Mouse (Mus musculus): ENCODE data around the gene Ces1e. TPM values are rescaled to one million over a fixed set of nuclear protein-coding genes. Genes with fewer than 3 reads are reported as not detected.
"Not testable (repeated sequence)": the region's sequence is repeated elsewhere in the genome, so short reads cannot be mapped to it uniquely, and the experiment has no call there.

The Ces1e gene
- under 1 TPM; 0.10 to 0.18 TPM for total RNA-seq (2021)
- long read RNA-seq, experiment 1, result 0 reads
- long read RNA-seq, experiment 2, result 0 reads

DNA sequence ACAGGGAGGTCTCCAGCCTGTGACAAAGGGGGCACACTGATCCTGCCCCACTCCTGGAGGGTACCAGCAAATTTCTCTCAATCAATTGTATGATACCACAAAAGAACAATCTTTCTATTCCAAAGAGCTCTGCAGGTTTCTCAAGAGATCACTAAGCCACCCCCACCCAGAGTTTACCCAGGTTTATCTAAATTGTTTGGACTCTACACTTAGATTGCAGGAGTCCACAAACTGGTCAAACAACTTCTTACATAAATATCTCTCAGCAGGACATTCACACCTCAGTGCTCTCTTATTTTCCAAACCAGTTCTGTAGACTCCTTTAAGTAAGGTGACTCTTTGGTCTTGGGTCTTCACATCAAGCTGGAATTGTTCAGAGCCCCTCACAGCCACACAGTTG, at the start of gene Ces1e:
Gene Ces1e, minus strand, starts transcription at position 174 of the 400 bp plus-strand sequence.
- intact Hi-C loops (cut with DNase I; ENCODE audit: low total_unique reads), result no loop called here
- DNase-seq, result no peak

DNA sequence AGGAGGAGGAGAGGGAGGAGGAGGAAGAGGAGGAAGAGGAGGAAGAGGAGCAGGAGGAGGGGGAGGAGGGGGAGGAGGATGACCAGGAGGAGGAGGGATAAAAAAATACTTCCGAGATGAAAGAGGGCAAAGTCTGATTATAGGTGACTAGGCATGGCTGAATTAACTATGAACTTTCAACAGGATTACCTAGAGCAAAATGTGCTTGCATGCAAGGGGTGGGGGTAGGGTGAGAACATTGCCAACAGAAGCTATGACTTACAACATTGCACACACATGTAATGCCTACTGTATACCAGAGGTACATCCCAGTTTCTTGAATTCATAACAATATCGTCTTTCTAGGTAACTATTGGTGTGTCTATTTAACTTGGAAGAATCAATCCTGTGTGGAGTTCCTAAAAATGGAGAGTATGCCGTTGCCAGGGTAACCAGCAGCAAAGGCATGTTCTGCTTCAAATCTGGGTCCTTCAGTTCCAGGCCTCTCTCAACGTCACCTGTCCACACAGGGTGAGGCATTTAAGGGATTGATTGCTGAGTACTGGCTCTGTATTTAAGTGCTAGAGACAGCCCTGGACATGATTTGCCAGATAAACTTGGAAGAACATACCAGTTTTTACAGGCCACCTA, 48.9 kb upstream of the Ces1e start:
- intact Hi-C loops (cut with DNase I; ENCODE audit: low total_unique reads), result no loop called here
- no peak for DNase-seq

GRCm38 (mm10) chr8:93274609-93275008, 45.2 kb upstream of the Ces1e start:
- intact Hi-C loops (cut with DNase I; ENCODE audit: low total_unique reads), result no loop called here
- no peak for DNase-seq

- intact Hi-C loops (cut with DNase I; ENCODE audit: low total_unique reads), result no loop called here
- DNase-seq, result no peak
Observed at GRCm38 (mm10) chr8:93273321-93273720, 43.9 kb upstream of the Ces1e start.

- intact Hi-C loops (cut with DNase I; ENCODE audit: low total_unique reads), result no loop called here
- no peak for DNase-seq
Observed at GRCm38 (mm10) chr8:93272686-93273085, 43.3 kb upstream of the Ces1e start.

DNA sequence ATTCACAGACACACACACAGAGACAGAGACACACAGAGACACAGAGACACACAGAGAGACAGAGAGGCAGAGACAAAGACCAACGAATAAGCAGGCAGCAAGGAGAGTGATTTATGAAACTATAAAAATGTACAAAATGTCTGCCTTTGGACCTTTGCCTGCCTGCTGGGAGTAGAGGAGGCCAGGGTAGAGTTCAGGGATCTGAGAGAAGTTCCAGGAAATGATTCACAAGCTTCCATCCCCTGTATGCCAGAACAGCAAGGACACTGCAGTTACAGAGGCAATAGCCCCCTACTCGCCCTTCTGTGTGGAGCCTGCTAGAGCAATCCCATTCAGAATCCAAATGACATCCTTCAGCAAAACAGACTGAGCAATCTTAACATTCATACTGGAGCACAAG, 32.0 kb upstream of the Ces1e start:
- no peak for DNase-seq
- intact Hi-C loops (cut with DNase I; ENCODE audit: low total_unique reads), result no loop called here

GRCm38 (mm10) chr8:93252400-93252925, 23.0 kb upstream of the Ces1e start:
- DNase-seq, result no peak
- intact Hi-C loops (cut with DNase I; ENCODE audit: low total_unique reads), result no loop called here

- intact Hi-C loops (cut with DNase I; ENCODE audit: low total_unique reads), result no loop called here
- DNase-seq, result no peak
Observed at GRCm38 (mm10) chr8:93246057-93246456, 16.6 kb upstream of the Ces1e start.

DNA sequence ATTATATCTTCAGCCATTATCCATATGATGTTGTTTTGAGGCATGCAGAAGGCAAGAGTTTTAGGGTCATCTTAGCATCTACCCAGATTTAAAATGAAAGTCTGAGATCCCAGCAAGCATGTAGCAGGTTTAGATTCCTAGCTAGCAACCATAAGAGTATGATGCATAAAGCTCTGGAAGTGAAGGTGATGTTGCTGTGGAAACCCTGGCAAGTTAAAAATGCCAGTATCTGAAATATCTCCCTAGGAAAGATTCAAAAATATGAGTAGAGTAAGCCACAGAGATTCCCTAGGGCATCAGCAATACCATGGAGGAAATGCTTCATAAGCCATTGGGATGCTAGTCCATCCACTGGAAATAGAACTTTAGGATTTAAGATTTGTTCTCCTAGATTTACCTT, 10.5 kb upstream of the Ces1e start:
- intact Hi-C loops (cut with DNase I; ENCODE audit: low total_unique reads), result no loop called here
- no peak for DNase-seq

DNA sequence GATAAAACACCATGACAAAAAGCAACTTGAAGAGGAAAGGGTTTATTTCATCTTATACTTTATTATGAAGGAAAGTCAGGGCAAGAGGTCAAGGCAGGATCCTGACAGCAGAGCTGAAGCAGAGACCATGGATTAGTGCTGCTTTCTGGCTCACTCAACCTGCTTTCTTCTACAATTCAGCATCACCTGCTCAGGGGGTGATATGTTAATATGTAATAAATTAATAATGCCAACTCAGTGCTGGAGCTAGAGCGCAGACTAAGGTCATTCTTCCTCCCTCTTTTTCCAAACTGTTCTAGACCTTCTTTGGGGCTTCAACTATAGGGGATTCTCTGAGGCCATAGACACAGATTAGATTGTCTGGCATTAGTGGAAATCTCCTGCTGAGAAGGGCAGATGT, 6.3 kb upstream of the Ces1e start:
- no peak for DNase-seq
- intact Hi-C loops (cut with DNase I; ENCODE audit: low total_unique reads), result no loop called here

DNA sequence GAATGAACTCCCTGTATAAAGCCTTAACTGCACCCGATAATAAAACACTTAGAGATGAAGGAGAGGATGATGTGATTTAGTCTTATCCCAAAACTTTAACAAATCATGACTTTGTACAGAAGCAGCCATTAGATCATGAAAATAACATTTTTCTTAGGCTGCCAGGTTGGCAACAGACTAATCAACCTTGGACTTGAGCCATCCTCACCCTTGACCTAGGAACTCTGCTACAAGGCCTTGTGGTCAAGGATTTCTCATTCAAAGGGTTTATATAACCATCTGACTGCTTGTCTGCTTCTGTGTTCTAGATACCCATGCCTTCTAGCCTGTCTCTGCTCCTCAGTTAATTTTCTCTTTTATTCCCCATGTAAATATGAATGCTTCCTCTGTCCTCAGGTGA, 5.3 kb upstream of the Ces1e start:
- intact Hi-C loops (cut with DNase I; ENCODE audit: low total_unique reads), result no loop called here

GRCm38 (mm10) chr8:93234068-93234467, 4.6 kb upstream of the Ces1e start:
- intact Hi-C loops (cut with DNase I; ENCODE audit: low total_unique reads), result no loop called here

More for the DNA sequence above, 5.3 kb upstream of the Ces1e start:
- DNase-seq, result no peak

GRCm38 (mm10) chr8:93228673-93229370, 597 bp downstream of the Ces1e start:
- no peak for DNase-seq
- intact Hi-C loops (cut with DNase I; ENCODE audit: low total_unique reads), result no loop called here

More at GRCm38 (mm10) chr8:93234068-93234467, 4.6 kb upstream of the Ces1e start:
- DNase-seq, result no peak

- DNase-seq; intact Hi-C loops (cut with DNase I; ENCODE audit: low total_unique reads): not testable (repeated sequence)
Observed at GRCm38 (mm10) chr8:93226471-93226870, 2.9 kb downstream of the Ces1e start.

DNA sequence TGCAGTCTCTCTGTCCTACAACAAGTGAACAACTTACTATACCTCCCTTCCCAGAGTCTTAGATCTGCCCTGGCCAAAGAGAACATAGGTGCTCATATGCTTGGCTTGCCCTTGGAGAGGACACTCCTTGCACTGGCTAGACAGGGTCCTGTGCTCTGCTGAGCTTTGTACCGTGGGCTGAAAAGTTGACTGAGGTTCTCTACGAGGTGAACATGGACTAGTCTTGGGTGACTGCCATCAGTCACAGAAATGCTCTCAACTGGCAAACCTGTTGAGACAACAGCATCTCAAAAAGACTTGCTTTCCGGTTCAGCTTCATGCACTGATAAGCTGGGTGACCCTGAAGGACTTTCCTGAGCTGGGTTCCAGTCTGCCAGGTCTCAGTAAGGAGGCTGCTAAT, 7.5 kb downstream of the Ces1e start:
- intact Hi-C loops (cut with DNase I; ENCODE audit: low total_unique reads), result no loop called here
- no peak for DNase-seq

- DNase-seq, result no peak
- intact Hi-C loops (cut with DNase I; ENCODE audit: low total_unique reads), result no loop called here
Observed at GRCm38 (mm10) chr8:93217867-93218266, 11.6 kb downstream of the Ces1e start.

DNA sequence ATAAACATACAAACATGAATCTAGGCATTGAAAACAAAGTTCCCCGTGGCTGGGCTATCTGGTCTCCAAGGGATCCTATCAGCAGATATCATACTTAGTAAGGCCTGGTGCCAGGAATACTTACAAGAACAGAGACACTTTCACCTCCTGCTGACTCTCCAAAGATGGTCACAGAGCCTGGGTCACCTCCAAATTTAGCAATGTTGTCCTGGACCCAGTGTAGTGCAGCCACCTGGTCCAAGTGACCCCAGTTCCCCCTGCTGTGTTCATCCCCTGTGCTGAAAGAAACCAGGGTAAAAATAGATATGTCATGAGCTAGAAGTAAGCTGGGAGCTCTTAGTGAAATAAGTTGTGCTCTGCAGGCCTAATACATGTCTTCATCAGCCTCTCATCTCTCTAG, 12.0 kb downstream of the Ces1e start:
- no peak for DNase-seq
- intact Hi-C loops (cut with DNase I; ENCODE audit: low total_unique reads), result no loop called here

- intact Hi-C loops (cut with DNase I; ENCODE audit: low total_unique reads), result no loop called here
Observed at GRCm38 (mm10) chr8:93211091-93211490, 18.3 kb downstream of the Ces1e start.

GRCm38 (mm10) chr8:93199146-93199545, 30.3 kb downstream of the Ces1e start:
- intact Hi-C loops (cut with DNase I; ENCODE audit: low total_unique reads); DNase-seq: not testable (repeated sequence)

More at GRCm38 (mm10) chr8:93211091-93211490, 18.3 kb downstream of the Ces1e start:
- DNase-seq, result no peak

DNA sequence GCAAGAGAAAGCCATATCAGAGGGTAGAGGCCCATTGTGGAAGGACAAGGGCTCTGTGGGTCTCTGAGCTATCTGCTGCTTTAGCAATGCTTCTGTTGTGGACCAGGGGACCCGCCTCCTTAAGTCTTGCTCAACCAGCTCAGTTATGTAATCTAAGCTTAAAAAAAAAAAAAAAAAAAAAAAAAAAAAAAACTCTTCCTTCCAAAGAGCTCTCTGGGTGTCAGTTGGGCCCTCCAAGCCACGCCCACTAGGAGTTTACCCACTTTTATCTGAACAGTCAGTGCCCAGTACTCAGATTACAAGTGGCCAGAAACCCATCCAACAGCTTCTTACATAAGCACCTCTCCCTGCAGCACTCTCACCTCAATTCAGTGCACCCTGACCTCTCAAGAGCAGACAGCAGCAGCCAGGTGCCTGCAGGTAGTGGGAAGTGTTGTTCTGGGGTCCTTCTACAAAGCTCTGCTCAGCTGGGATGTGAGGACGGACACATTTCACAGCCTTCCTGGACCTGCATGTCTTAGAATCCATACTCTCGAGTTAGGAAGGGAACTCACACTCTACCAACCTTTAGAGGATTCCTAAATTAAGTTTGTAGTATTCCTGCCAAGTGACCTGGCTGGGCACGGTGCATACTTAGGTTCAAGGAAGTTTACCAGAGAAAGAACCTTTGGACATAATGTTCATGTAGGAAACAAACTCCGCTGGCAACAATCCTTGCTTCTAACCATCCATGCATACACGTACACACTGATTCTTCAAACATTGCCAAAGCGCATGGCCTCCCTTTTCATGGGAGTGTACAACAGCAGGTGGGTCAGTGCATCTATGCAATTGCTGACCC, 31.5 kb downstream of the Ces1e start, which contains the start of gene Ces1d:
Gene Ces1d, minus strand, starts transcription at position 154 of the 841 bp plus-strand sequence.
- intact Hi-C loops (cut with DNase I; ENCODE audit: low total_unique reads), result no loop called here
- DNase-seq, result no peak
